Mouse (Mus musculus) liver, embryonic 18 days (tissue): ENCODE measurements around the gene Aldh3b3. TPM values are rescaled to one million over a fixed set of nuclear protein-coding genes. Genes with fewer than 3 reads are reported as not detected.

Experiments
- polyA plus RNA-seq: library from polyadenylated mRNA; depleted of rRNA; stranded (reverse); fragments of >200 nt; gene quantifications from 2 replicates; pipeline ENCODE4 v1.2.3, GENCODE M21; 2012; rRNA removed

Gene Aldh3b3
- 0.14 and 0.28 TPM in 2 replicates for polyA plus RNA-seq

GRCm38 (mm10) chr19:3958470-3958869 is at the start of gene Aldh3b3:
Aldh3b3 (plus strand) TSS chr19:3958645.

GRCm38 (mm10) chr19:3912337-3913204 is 45.9 kb upstream of the Aldh3b3 start, which contains the start of gene Ndufs8:
Ndufs8 (minus strand) TSS chr19:3912774.

GRCm38 (mm10) chr19:3929211-3929941 is 29.1 kb upstream of the Aldh3b3 start, which contains the start of gene Aldh3b1:
Aldh3b1 (minus strand) TSS chr19:3929808.

GRCm38 (mm10) chr19:3935032-3935895 is 23.2 kb upstream of the Aldh3b3 start, which contains the start of gene Unc93b1:
Unc93b1 (plus strand) TSS chr19:3935186.

GRCm38 (mm10) chr19:3972229-3972628 is 13.8 kb downstream of the Aldh3b3 start, which contains the start of gene Aldh3b2:
Aldh3b2 (plus strand) TSS chr19:3972328.

GRCm38 (mm10) chr19:3986334-3986733 is 27.9 kb downstream of the Aldh3b3 start, which contains the start of gene Acy3:
Acy3 (plus strand) TSS chr19:3986570.

GRCm38 (mm10) chr19:3992416-3992815 is 34.0 kb downstream of the Aldh3b3 start, which contains the start of gene Tbx10:
Tbx10 (plus strand) TSS chr19:3992752.

GRCm38 (mm10) chr19:4000119-4000900 is 41.9 kb downstream of the Aldh3b3 start, which contains the start of the genes Nudt8 and Gm49405:
Nudt8 (plus strand) TSS chr19:4000580.
Gm49405 (plus strand) TSS chr19:4000626.

GRCm38 (mm10) chr19:4003112-4003511 is 44.7 kb downstream of the Aldh3b3 start, which contains the start of gene Doc2g:
Doc2g (plus strand) TSS chr19:4003313.

GRCm38 (mm10) chr19:4012432-4013022 is 54.1 kb downstream of the Aldh3b3 start, which contains the start of gene Ndufv1:
Ndufv1 (minus strand) TSS chr19:4012806.

Other genes starting within 250 kb of the Aldh3b3 start
- gene Kmt5b, start 191.2 kb upstream of the Aldh3b3 start, polyA plus RNA-seq: 7.2 and 7.8 TPM in 2 replicates
- 36.1 and 46.3 TPM in 2 replicates for gene Chka, start 106.9 kb upstream of the Aldh3b3 start, polyA plus RNA-seq
- gene Tcirg1, start 51.5 kb upstream of the Aldh3b3 start, polyA plus RNA-seq: 87.5 and 103 TPM in 2 replicates
- gene Ndufs8, start 45.9 kb upstream of the Aldh3b3 start, polyA plus RNA-seq: 113 and 118 TPM in 2 replicates
- gene Aldh3b1, start 28.8 kb upstream of the Aldh3b3 start, polyA plus RNA-seq: 9.4 and 9.6 TPM in 2 replicates
- 56.6 and 56.7 TPM in 2 replicates for gene Unc93b1, start 23.5 kb upstream of the Aldh3b3 start, polyA plus RNA-seq
- 0.11 and 0.17 TPM in 2 replicates for gene Aldh3b2, start 13.7 kb downstream of the Aldh3b3 start, polyA plus RNA-seq
- gene Acy3, start 27.9 kb downstream of the Aldh3b3 start, polyA plus RNA-seq: 11.6 and 14.0 TPM in 2 replicates
- not detected in 2 replicates for gene Tbx10, start 34.1 kb downstream of the Aldh3b3 start, polyA plus RNA-seq
- 2.2 and 2.5 TPM in 2 replicates for gene Nudt8, start 41.9 kb downstream of the Aldh3b3 start, polyA plus RNA-seq
- gene Gm49405, start 42.0 kb downstream of the Aldh3b3 start, polyA plus RNA-seq: 0.61 and 0.75 TPM in 2 replicates
- gene Doc2g, start 44.7 kb downstream of the Aldh3b3 start, polyA plus RNA-seq: 1.7 and 2.2 TPM in 2 replicates
- gene Ndufv1, start 54.2 kb downstream of the Aldh3b3 start, polyA plus RNA-seq: 80.0 and 84.9 TPM in 2 replicates
- 320 and 356 TPM in 2 replicates for gene Gstp1, start 79.3 kb downstream of the Aldh3b3 start, polyA plus RNA-seq
- gene Gstp2, start 87.4 kb downstream of the Aldh3b3 start, polyA plus RNA-seq: 5.6 and 7.9 TPM in 2 replicates
- 225 and 276 TPM in 2 replicates for gene Gstp3, start 100.9 kb downstream of the Aldh3b3 start, polyA plus RNA-seq
- 0.32 and 0.84 TPM in 2 replicates for gene Cabp2, start 122.9 kb downstream of the Aldh3b3 start, polyA plus RNA-seq
- 72.2 and 73.8 TPM in 2 replicates for gene Cdk2ap2, start 138.5 kb downstream of the Aldh3b3 start, polyA plus RNA-seq
- gene Pitpnm1, start 141.4 kb downstream of the Aldh3b3 start, polyA plus RNA-seq: 13.3 and 16.3 TPM in 2 replicates
- gene Aip, start 167.2 kb downstream of the Aldh3b3 start, polyA plus RNA-seq: 35.5 and 43.9 TPM in 2 replicates
- gene Gpr152, start 181.1 kb downstream of the Aldh3b3 start, polyA plus RNA-seq: not detected in 2 replicates
- gene Cabp4, start 185.4 kb downstream of the Aldh3b3 start, polyA plus RNA-seq: 0.22 and 0.31 TPM in 2 replicates
- 80.4 and 82.0 TPM in 2 replicates for gene Coro1b, start 190.0 kb downstream of the Aldh3b3 start, polyA plus RNA-seq
- 21.9 and 27.1 TPM in 2 replicates for gene Ptprcap, start 195.0 kb downstream of the Aldh3b3 start, polyA plus RNA-seq
- 14.6 and 16.1 TPM in 2 replicates for gene Rps6kb2, start 204.7 kb downstream of the Aldh3b3 start, polyA plus RNA-seq
- 2.3 and 2.4 TPM in 2 replicates for gene Carns1, start 216.8 kb downstream of the Aldh3b3 start, polyA plus RNA-seq
- 9.0 and 11.5 TPM in 2 replicates for gene Tbc1d10c, start 232.6 kb downstream of the Aldh3b3 start, polyA plus RNA-seq
- 176 and 177 TPM in 2 replicates for gene Ppp1ca, start 233.4 kb downstream of the Aldh3b3 start, polyA plus RNA-seq
- 13.6 and 14.5 TPM in 2 replicates for gene Rad9a, start 243.0 kb downstream of the Aldh3b3 start, polyA plus RNA-seq